Mouse (Mus musculus): ENCODE results near the gene Abhd12. TPM values are rescaled to one million over a fixed set of nuclear protein-coding genes. Genes with fewer than 3 reads are reported as not detected.

Gene Abhd12
- polyA plus RNA-seq, 1 experiment = 49.2 TPM

DNA sequence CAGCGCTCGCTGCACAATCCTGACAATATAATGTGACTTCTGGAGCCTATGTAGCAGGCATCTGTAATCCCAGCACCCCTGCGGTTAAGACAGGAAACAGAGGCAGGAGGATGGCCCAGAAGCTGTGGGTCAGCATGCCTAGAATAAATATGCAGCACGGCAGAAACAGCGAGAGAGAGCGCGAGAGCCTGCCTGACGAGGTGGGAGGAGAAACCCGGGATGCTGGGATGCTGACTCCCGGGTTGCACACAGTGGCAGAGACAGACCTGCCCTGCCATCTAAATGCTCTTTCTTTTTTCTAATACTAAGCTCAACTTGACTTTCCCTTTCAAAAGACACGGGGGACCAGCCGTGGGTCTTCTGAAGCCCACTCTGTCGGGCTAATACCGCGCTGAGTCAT, 67.6 kb downstream of the Abhd12 start:
- Histone ChIP-seq H3K4me3 (ENCODE audit: control insufficient read depth, low read depth, low read length) (no peak overlapping the region), H3K36me3 (ENCODE audit: control insufficient read depth, insufficient read depth, low read length) (no peaks in the 10 kb centered on the region; the same call in 1 of the 2 replicates), H3K27ac (ENCODE audit: control insufficient read depth, insufficient read depth, low read depth, low read length) (no peak overlapping the region), H3K27me3 (ENCODE audit: control insufficient read depth, insufficient read depth, low read length) (no peaks in the 10 kb centered on the region), H3K4me1 (ENCODE audit: control insufficient read depth, insufficient read depth, low read length) (no peaks in the 10 kb centered on the region)
- no peak for TF ChIP-seq POLR2A (IDR thresholded peaks at IDR 0.05; ENCODE audit: control insufficient read depth, low read depth, low read length)
- no peak for TF ChIP-seq CTCF (IDR thresholded peaks at IDR 0.05; ENCODE audit: control insufficient read depth, insufficient read depth, insufficient replicate concordance, low read depth, low read length)

- H3K4me3 ChIP-seq (ENCODE audit: control insufficient read depth, low read depth, low read length) = no peak overlapping the region
- no peaks in the 10 kb centered on the region for H3K27me3 ChIP-seq (ENCODE audit: control insufficient read depth, insufficient read depth, low read length)
- H3K36me3 ChIP-seq (ENCODE audit: control insufficient read depth, insufficient read depth, low read length) = no peaks in the 10 kb centered on the region; the same call in 1 of the 2 replicates
- H3K27ac ChIP-seq (ENCODE audit: control insufficient read depth, insufficient read depth, low read depth, low read length) = no peak overlapping the region
- no peak for TF ChIP-seq CTCF (IDR thresholded peaks at IDR 0.05; ENCODE audit: control insufficient read depth, insufficient read depth, insufficient replicate concordance, low read depth, low read length)
- TF ChIP-seq POLR2A (IDR thresholded peaks at IDR 0.05; ENCODE audit: control insufficient read depth, low read depth, low read length) = no peak
- peaks cover 3% of the 10 kb centered on the region for H3K4me1 ChIP-seq (ENCODE audit: control insufficient read depth, insufficient read depth, low read length)
These were observed 68.6 kb downstream of the Abhd12 start for GRCm38 (mm10) chr2:150835975-150836374.

DNA sequence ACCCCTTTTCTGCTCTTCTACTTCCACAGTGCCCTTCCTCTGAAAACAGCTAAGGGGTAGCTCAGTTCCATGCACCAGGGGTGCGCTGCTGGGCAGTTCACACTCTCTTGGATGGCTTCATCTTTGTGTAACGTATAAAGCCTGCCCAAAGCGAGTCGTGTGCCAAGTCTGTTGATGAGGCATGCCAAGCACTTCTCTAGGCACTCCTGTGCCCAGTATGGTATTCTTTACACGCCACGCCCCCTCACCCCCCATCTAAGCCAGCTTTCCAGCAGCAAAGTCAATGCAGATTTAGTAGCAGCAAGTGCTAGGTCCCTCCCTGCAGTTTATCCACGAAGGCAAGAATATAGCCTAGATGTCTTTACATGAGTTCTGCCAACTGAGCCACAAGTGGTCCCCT, 69.9 kb downstream of the Abhd12 start:
- H3K4me3 ChIP-seq (ENCODE audit: control insufficient read depth, low read depth, low read length) = no peak overlapping the region
- H3K27ac ChIP-seq (ENCODE audit: control insufficient read depth, insufficient read depth, low read depth, low read length) = no peak overlapping the region
- no peaks in the 10 kb centered on the region for H3K27me3 ChIP-seq (ENCODE audit: control insufficient read depth, insufficient read depth, low read length)
- TF ChIP-seq CTCF (IDR thresholded peaks at IDR 0.05; ENCODE audit: control insufficient read depth, insufficient read depth, insufficient replicate concordance, low read depth, low read length) = no peak
- no peak for TF ChIP-seq POLR2A (IDR thresholded peaks at IDR 0.05; ENCODE audit: control insufficient read depth, low read depth, low read length)
- H3K36me3 ChIP-seq (ENCODE audit: control insufficient read depth, insufficient read depth, low read length) = no peaks in the 10 kb centered on the region; the same call in 1 of the 2 replicates
- H3K4me1 ChIP-seq (ENCODE audit: control insufficient read depth, insufficient read depth, low read length) = peaks cover 3% of the 10 kb centered on the region

DNA sequence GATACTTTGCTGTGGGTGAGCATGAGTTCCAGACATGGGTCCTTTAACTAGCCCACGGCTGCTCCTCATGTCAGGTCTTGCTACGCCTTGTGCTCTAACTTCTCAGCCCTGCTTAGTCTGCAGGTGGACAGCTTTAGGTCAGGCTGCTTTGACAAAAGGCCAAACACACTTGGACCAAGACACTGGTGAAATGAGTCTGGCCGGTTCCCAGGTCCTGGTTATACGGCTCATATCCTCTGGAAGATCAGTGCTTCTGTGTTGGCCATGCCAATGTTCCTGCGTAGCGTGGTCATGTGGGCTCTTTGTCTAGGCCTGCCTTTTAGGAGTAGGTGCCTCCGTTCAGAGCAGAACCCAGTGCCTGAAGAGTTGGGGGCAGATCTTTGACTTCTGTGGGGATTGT, 72.5 kb downstream of the Abhd12 start:
- no peak for TF ChIP-seq POLR2A (IDR thresholded peaks at IDR 0.05; ENCODE audit: control insufficient read depth, low read depth, low read length)
- H3K36me3 ChIP-seq (ENCODE audit: control insufficient read depth, insufficient read depth, low read length) = no peaks in the 10 kb centered on the region
- no peak overlapping the region for H3K4me3 ChIP-seq (ENCODE audit: control insufficient read depth, low read depth, low read length)
- H3K27ac ChIP-seq (ENCODE audit: control insufficient read depth, insufficient read depth, low read depth, low read length) = no peak overlapping the region
- peaks cover 3% of the 10 kb centered on the region for H3K4me1 ChIP-seq (ENCODE audit: control insufficient read depth, insufficient read depth, low read length)
- no peaks in the 10 kb centered on the region for H3K27me3 ChIP-seq (ENCODE audit: control insufficient read depth, insufficient read depth, low read length)

- Histone ChIP-seq H3K27ac (ENCODE audit: control insufficient read depth, insufficient read depth, low read depth, low read length) (peak overlapping the region; percentile 33; the same call in 1 of the 2 replicates), H3K36me3 (ENCODE audit: control insufficient read depth, insufficient read depth, low read length) (no peaks in the 10 kb centered on the region), H3K4me1 (ENCODE audit: control insufficient read depth, insufficient read depth, low read length) (peaks cover 3% of the 10 kb centered on the region), H3K4me3 (ENCODE audit: control insufficient read depth, low read depth, low read length) (no peak overlapping the region), H3K27me3 (ENCODE audit: control insufficient read depth, insufficient read depth, low read length) (no peaks in the 10 kb centered on the region)
- TF ChIP-seq CTCF (IDR thresholded peaks at IDR 0.05; ENCODE audit: control insufficient read depth, insufficient read depth, insufficient replicate concordance, low read depth, low read length) (no peak), POLR2A (IDR thresholded peaks at IDR 0.05; ENCODE audit: control insufficient read depth, low read depth, low read length) (no peak)
These were observed 73.6 kb downstream of the Abhd12 start for GRCm38 (mm10) chr2:150830911-150831441.

- peaks cover 3% of the 10 kb centered on the region for H3K4me1 ChIP-seq (ENCODE audit: control insufficient read depth, insufficient read depth, low read length)
- H3K4me3 ChIP-seq (ENCODE audit: control insufficient read depth, low read depth, low read length) = no peak overlapping the region
- H3K27me3 ChIP-seq (ENCODE audit: control insufficient read depth, insufficient read depth, low read length) = no peaks in the 10 kb centered on the region
- H3K36me3 ChIP-seq (ENCODE audit: control insufficient read depth, insufficient read depth, low read length) = no peaks in the 10 kb centered on the region
- no peak overlapping the region for H3K27ac ChIP-seq (ENCODE audit: control insufficient read depth, insufficient read depth, low read depth, low read length)
- TF ChIP-seq POLR2A (IDR thresholded peaks at IDR 0.05; ENCODE audit: control insufficient read depth, low read depth, low read length) (no peak), CTCF (IDR thresholded peaks at IDR 0.05; ENCODE audit: control insufficient read depth, insufficient read depth, insufficient replicate concordance, low read depth, low read length) (no peak)
These were observed 74.5 kb downstream of the Abhd12 start for GRCm38 (mm10) chr2:150830011-150830410.

GRCm38 (mm10) chr2:150828654-150829053, 75.9 kb downstream of the Abhd12 start:
- no peaks in the 10 kb centered on the region for H3K36me3 ChIP-seq (ENCODE audit: control insufficient read depth, insufficient read depth, low read length)
- no peak for TF ChIP-seq POLR2A (IDR thresholded peaks at IDR 0.05; ENCODE audit: control insufficient read depth, low read depth, low read length)
- no peak for TF ChIP-seq CTCF (IDR thresholded peaks at IDR 0.05; ENCODE audit: control insufficient read depth, insufficient read depth, insufficient replicate concordance, low read depth, low read length)

GRCm38 (mm10) chr2:150828164-150828563, 76.4 kb downstream of the Abhd12 start:
- Histone ChIP-seq H3K27ac (ENCODE audit: control insufficient read depth, insufficient read depth, low read depth, low read length) (no peak overlapping the region), H3K36me3 (ENCODE audit: control insufficient read depth, insufficient read depth, low read length) (no peaks in the 10 kb centered on the region), H3K4me1 (ENCODE audit: control insufficient read depth, insufficient read depth, low read length) (peaks cover 3% of the 10 kb centered on the region), H3K27me3 (ENCODE audit: control insufficient read depth, insufficient read depth, low read length) (no peaks in the 10 kb centered on the region), H3K4me3 (ENCODE audit: control insufficient read depth, low read depth, low read length) (no peak overlapping the region)
- TF ChIP-seq CTCF (IDR thresholded peaks at IDR 0.05; ENCODE audit: control insufficient read depth, insufficient read depth, insufficient replicate concordance, low read depth, low read length) (no peak), POLR2A (IDR thresholded peaks at IDR 0.05; ENCODE audit: control insufficient read depth, low read depth, low read length) (no peak)

More at GRCm38 (mm10) chr2:150828654-150829053, 75.9 kb downstream of the Abhd12 start:
- Histone ChIP-seq H3K4me1 (ENCODE audit: control insufficient read depth, insufficient read depth, low read length) (peaks cover 3% of the 10 kb centered on the region), H3K27me3 (ENCODE audit: control insufficient read depth, insufficient read depth, low read length) (no peaks in the 10 kb centered on the region), H3K27ac (ENCODE audit: control insufficient read depth, insufficient read depth, low read depth, low read length) (no peak overlapping the region), H3K4me3 (ENCODE audit: control insufficient read depth, low read depth, low read length) (no peak overlapping the region)
